Mouse (Mus musculus) ES-Bruce4 (cell line): ENCODE data around the gene Spag17. TPM values are rescaled to one million over a fixed set of nuclear protein-coding genes. Genes with fewer than 3 reads are reported as not detected.

Experiments used
- H3K27ac ChIP-seq: 2 replicates; pipeline ENCODE4 v1.5.1; 2012; ENCODE audit warnings: low read length, inconsistent platforms; ENCODE audit not compliant: insufficient read depth
- H3K27me3 ChIP-seq: 2 replicates; pipeline ENCODE4 v1.6.1; 2012; ENCODE audit warnings: mild to moderate bottlenecking, low read length, inconsistent platforms; ENCODE audit not compliant: control insufficient read depth, poor library complexity, insufficient read depth, severe bottlenecking
- H3K36me3 ChIP-seq: 2 replicates; pipeline ENCODE4 v1.6.1; 2012; ENCODE audit warnings: inconsistent platforms, mild to moderate bottlenecking, low read length, moderate library complexity; ENCODE audit not compliant: control insufficient read depth, poor library complexity, insufficient read depth, severe bottlenecking
- H3K4me1 ChIP-seq: one replicate; pipeline ENCODE4 v1.8.1; 2011; ENCODE audit warnings: low read length; ENCODE audit not compliant: control insufficient read depth, insufficient read depth
- H3K4me3 ChIP-seq: 2 replicates; pipeline ENCODE4 v1.5.1; 2011; ENCODE audit warnings: low read depth, mild to moderate bottlenecking, low read length
- H3K9ac ChIP-seq: 2 replicates; pipeline ENCODE4 v1.6.1; 2012; ENCODE audit warnings: low read depth, mild to moderate bottlenecking, inconsistent platforms; ENCODE audit not compliant: poor library complexity, severe bottlenecking
- H3K9me3 ChIP-seq: replicated peaks from 2 replicates; pipeline ENCODE4 v1.6.1; 2012; ENCODE audit warnings: mild to moderate bottlenecking, low read length, inconsistent platforms; ENCODE audit not compliant: control insufficient read depth, poor library complexity, insufficient read depth, severe bottlenecking
- CTCF ChIP-seq: IDR thresholded peaks from one replicate; pipeline ENCODE4 v1.8.1; 2011; ENCODE audit warnings: low read depth, low read length
- EP300 ChIP-seq: IDR thresholded peaks from 2 replicates; pipeline ENCODE4 v1.6.1; 2011; ENCODE audit warnings: low read depth, low read length; ENCODE audit not compliant: insufficient read depth
- POLR2A ChIP-seq: IDR thresholded peaks from one replicate; pipeline ENCODE4 v1.8.1; 2011; ENCODE audit warnings: low read length; ENCODE audit not compliant: insufficient read depth
- polyA plus RNA-seq: library from polyadenylated mRNA; stranded (reverse); fragments of >200 nt; gene quantifications from 2 replicates; pipeline ENCODE4 v1.2.4, GENCODE M21; 2011; ENCODE audit warnings: low read depth; ENCODE audit not compliant: missing spikeins, insufficient read depth, insufficient read length

Spag17 gene
- polyA plus RNA-seq, 1 experiment: not detected

- no peaks in the 10 kb centered on the region for H3K9me3 ChIP-seq
- H3K27ac ChIP-seq: no peak overlapping the region
- TF ChIP-seq CTCF: no peak
- TF ChIP-seq POLR2A: no peak
- no peak for TF ChIP-seq EP300
Observed at GRCm38 (mm10) chr3:99954039-99954602, 68.9 kb downstream of the Spag17 start.

GRCm38 (mm10) chr3:99956517-99956916 is 71.3 kb downstream of the Spag17 start:
- TF ChIP-seq CTCF (no peak), EP300 (no peak), POLR2A (no peak)
- H3K4me3 ChIP-seq: no peak overlapping the region
- no peak overlapping the region for H3K9ac ChIP-seq
- H3K27ac ChIP-seq: no peak overlapping the region
- no peaks in the 10 kb centered on the region for H3K9me3 ChIP-seq
- no peaks in the 10 kb centered on the region for H3K4me1 ChIP-seq
- H3K36me3 ChIP-seq: no peaks in the 10 kb centered on the region
- H3K27me3 ChIP-seq: no peaks in the 10 kb centered on the region

More at GRCm38 (mm10) chr3:99954039-99954602, 68.9 kb downstream of the Spag17 start:
- Histone ChIP-seq H3K27me3 (no peaks in the 10 kb centered on the region), H3K9ac (no peak overlapping the region), H3K4me3 (no peak overlapping the region), H3K4me1 (no peaks in the 10 kb centered on the region), H3K36me3 (no peaks in the 10 kb centered on the region)

GRCm38 (mm10) chr3:99959805-99960485 is 74.7 kb downstream of the Spag17 start:
- no peak overlapping the region for H3K9ac ChIP-seq
- TF ChIP-seq CTCF: no peak
- TF ChIP-seq POLR2A: no peak
- TF ChIP-seq EP300: no peak
- no peaks in the 10 kb centered on the region for H3K27me3 ChIP-seq
- H3K36me3 ChIP-seq: no peaks in the 10 kb centered on the region
- no peaks in the 10 kb centered on the region for H3K4me1 ChIP-seq
- no peak overlapping the region for H3K27ac ChIP-seq
- H3K9me3 ChIP-seq: no peaks in the 10 kb centered on the region
- no peak overlapping the region for H3K4me3 ChIP-seq

- Histone ChIP-seq H3K36me3 (no peaks in the 10 kb centered on the region), H3K4me1 (no peaks in the 10 kb centered on the region), H3K9me3 (no peaks in the 10 kb centered on the region), H3K27ac (no peak overlapping the region), H3K4me3 (no peak overlapping the region), H3K9ac (no peak overlapping the region), H3K27me3 (no peaks in the 10 kb centered on the region)
- TF ChIP-seq CTCF (no peak), EP300 (no peak), POLR2A (no peak)
Observed at GRCm38 (mm10) chr3:99964345-99964744, 79.1 kb downstream of the Spag17 start.

GRCm38 (mm10) chr3:99965863-99966262 is 80.7 kb downstream of the Spag17 start:
- H3K27me3 ChIP-seq: no peaks in the 10 kb centered on the region
- no peak overlapping the region for H3K4me3 ChIP-seq
- no peak overlapping the region for H3K27ac ChIP-seq
- H3K36me3 ChIP-seq: no peaks in the 10 kb centered on the region
- TF ChIP-seq CTCF (no peak), POLR2A (no peak), EP300 (no peak)
- no peaks in the 10 kb centered on the region for H3K4me1 ChIP-seq
- no peak overlapping the region for H3K9ac ChIP-seq
- H3K9me3 ChIP-seq: no peaks in the 10 kb centered on the region

GRCm38 (mm10) chr3:99966285-99966684 is 81.1 kb downstream of the Spag17 start:
- no peak overlapping the region for H3K27ac ChIP-seq
- no peaks in the 10 kb centered on the region for H3K9me3 ChIP-seq
- H3K27me3 ChIP-seq: no peaks in the 10 kb centered on the region
- no peaks in the 10 kb centered on the region for H3K36me3 ChIP-seq
- H3K4me1 ChIP-seq: no peaks in the 10 kb centered on the region
- no peak overlapping the region for H3K4me3 ChIP-seq
- no peak overlapping the region for H3K9ac ChIP-seq
- no peak for TF ChIP-seq CTCF
- no peak for TF ChIP-seq EP300
- no peak for TF ChIP-seq POLR2A
